Mouse (Mus musculus): Measurements from ENCODE around the gene Cnot11. TPM values are rescaled to one million over a fixed set of nuclear protein-coding genes. Genes with fewer than 3 reads are reported as not detected.

Cnot11 gene
- polyA plus RNA-seq (2014; fragmentation: Nextera tagmentation; extraction: Ambion mirVana): 19.7 and 19.8 TPM in 2 replicates

DNA sequence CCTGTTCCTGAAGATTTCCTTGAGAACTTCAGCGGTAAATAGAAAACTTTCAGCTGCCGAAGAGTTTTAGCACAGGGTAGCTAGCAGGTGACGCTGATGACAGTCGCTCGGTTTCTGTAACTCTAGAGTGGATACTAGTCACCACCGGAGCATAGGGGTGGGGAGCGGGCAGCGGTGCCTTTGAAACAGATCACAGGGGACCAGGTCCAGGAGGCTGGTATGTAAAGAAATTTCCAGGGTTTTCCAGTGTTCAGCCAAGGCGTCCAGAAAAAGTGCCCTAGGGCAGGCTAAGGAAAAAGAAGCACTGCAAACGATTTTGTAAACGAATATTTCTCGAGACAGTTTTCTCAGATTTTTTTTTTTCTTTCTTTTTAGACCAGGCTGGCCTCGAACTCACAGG lies at the start of gene Cnot11:
Gene Cnot11, plus strand, starts transcription at position 162 of the 400 bp plus-strand sequence.
- ATAC-seq (no peak), DNase-seq (ENCODE audit: low spot score) (no peak)
- peaks cover 11% of the 10 kb centered on the region for H3K4me1 ChIP-seq (ENCODE audit: control insufficient read depth, insufficient read depth, low read length)
- H3K27me3 ChIP-seq (replicated peaks; ENCODE audit: control insufficient read depth, insufficient read depth, low read length): no peaks in the 10 kb centered on the region
- H3K36me3 ChIP-seq (ENCODE audit: control insufficient read depth, insufficient read depth, low read length): peaks cover 17% of the 10 kb centered on the region
- WGBS: 31% methylated on average over 13 of the region's 13 CpGs
- H3K27ac ChIP-seq (ENCODE audit: low read depth, low read length): peak within 1 kb of the TSS; percentile 91
- H3K9me3 ChIP-seq (replicated peaks; ENCODE audit: control insufficient read depth, low read length): no peaks in the 10 kb centered on the region
- H3K4me3 ChIP-seq (ENCODE audit: low read depth, low read length): peak within 1 kb of the TSS; percentile 93
- peak within 1 kb of the TSS; percentile 85 for H3K4me2 ChIP-seq (ENCODE audit: low read length)
- H3K9ac ChIP-seq (ENCODE audit: low read length): peak within 1 kb of the TSS; percentile 89

DNA sequence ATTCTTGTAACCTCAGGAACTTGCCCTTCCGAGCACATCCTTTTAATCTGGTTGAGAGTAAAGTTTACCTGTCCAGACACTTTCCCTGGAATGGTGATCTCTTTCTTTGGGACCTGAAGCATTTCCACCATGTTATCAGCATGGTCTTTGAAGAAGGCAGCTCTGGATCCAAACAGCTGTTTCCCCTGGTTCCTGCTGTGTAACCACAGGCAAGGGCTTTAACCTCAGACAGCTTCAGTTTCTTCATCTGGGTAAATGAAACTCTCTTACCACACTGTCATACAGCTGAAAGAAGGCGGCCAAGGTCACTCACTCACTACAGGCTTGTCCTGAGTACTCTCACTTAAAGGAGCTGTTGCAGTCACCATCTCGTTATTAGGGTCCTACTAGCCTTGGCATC lies 47.4 kb upstream of the Cnot11 start:
- H3K27ac ChIP-seq (ENCODE audit: low read depth, low read length): no peak overlapping the region
- DNase-seq (ENCODE audit: low spot score): no peak
- no peaks in the 10 kb centered on the region for H3K36me3 ChIP-seq (ENCODE audit: control insufficient read depth, insufficient read depth, low read length)
- no peaks in the 10 kb centered on the region for H3K9me3 ChIP-seq (replicated peaks; ENCODE audit: control insufficient read depth, low read length)
- H3K27me3 ChIP-seq (replicated peaks; ENCODE audit: control insufficient read depth, insufficient read depth, low read length): no peaks in the 10 kb centered on the region
- H3K4me2 ChIP-seq (ENCODE audit: low read length): no peak overlapping the region
- no peak overlapping the region for H3K4me3 ChIP-seq (ENCODE audit: low read depth, low read length)
- H3K9ac ChIP-seq (ENCODE audit: low read length): no peak overlapping the region
- no peak for ATAC-seq
- no peaks in the 10 kb centered on the region for H3K4me1 ChIP-seq (ENCODE audit: control insufficient read depth, insufficient read depth, low read length)
- WGBS: 68% methylated on average over 3 of the region's 3 CpGs

DNA sequence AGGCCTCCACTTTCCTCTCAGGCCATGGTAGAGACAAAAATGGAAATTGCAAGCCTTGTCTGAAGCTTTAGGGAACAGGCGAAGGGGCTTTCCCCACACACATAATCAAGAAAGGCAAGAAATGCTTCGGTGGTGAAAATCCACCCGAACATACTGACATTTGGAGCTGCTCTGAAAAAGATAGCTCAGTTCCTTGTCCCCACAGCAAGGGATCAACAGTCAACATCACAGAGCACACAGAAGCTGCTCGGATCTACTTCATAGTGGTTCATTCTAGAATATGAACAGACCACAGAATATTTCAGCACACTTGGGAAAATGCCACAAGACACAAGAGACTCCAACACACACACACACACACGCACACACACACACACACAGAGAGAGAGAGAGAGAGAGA lies 41.6 kb upstream of the Cnot11 start:
- Histone ChIP-seq H3K4me2 (ENCODE audit: low read length) (no peak overlapping the region), H3K9me3 (replicated peaks; ENCODE audit: control insufficient read depth, low read length) (no peaks in the 10 kb centered on the region; the same call in 1 of the 2 replicates), H3K4me3 (ENCODE audit: low read depth, low read length) (no peak overlapping the region), H3K27ac (ENCODE audit: low read depth, low read length) (no peak overlapping the region), H3K27me3 (replicated peaks; ENCODE audit: control insufficient read depth, insufficient read depth, low read length) (no peaks in the 10 kb centered on the region), H3K9ac (ENCODE audit: low read length) (no peak overlapping the region), H3K36me3 (ENCODE audit: control insufficient read depth, insufficient read depth, low read length) (no peaks in the 10 kb centered on the region), H3K4me1 (ENCODE audit: control insufficient read depth, insufficient read depth, low read length) (no peaks in the 10 kb centered on the region)
- WGBS: 95% methylated on average over 5 of the region's 5 CpGs
- DNase-seq (ENCODE audit: low spot score) (no peak), ATAC-seq (no peak)

DNA sequence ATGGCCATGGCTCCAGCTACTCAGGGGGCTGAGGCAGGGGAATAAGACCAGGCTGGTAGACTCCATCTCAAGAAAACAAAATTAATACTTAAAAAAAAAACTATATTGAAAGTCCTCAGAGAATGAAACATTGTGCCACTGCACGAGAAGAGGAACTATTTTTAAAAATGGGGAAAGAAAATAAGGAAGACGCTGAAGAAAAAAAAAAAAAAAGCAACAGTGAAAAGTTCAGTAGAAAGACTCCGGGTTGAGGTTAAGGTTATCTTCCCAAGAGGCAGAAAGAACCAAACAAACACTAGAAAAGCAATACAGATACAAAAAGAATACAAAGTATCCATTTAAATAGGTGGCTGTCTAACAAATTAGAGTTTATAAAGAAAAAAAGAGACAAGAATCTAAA lies 41.1 kb upstream of the Cnot11 start:
- Histone ChIP-seq H3K36me3 (ENCODE audit: control insufficient read depth, insufficient read depth, low read length) (no peaks in the 10 kb centered on the region), H3K4me3 (ENCODE audit: low read depth, low read length) (no peak overlapping the region), H3K27me3 (replicated peaks; ENCODE audit: control insufficient read depth, insufficient read depth, low read length) (no peaks in the 10 kb centered on the region), H3K4me2 (ENCODE audit: low read length) (no peak overlapping the region), H3K4me1 (ENCODE audit: control insufficient read depth, insufficient read depth, low read length) (no peaks in the 10 kb centered on the region), H3K9ac (ENCODE audit: low read length) (no peak overlapping the region), H3K9me3 (replicated peaks; ENCODE audit: control insufficient read depth, low read length) (no peaks in the 10 kb centered on the region; the same call in 1 of the 2 replicates), H3K27ac (ENCODE audit: low read depth, low read length) (no peak overlapping the region)
- WGBS: 81% methylated on average over 3 of the region's 3 CpGs
- DNase-seq (ENCODE audit: low spot score) (no peak), ATAC-seq (no peak)

DNA sequence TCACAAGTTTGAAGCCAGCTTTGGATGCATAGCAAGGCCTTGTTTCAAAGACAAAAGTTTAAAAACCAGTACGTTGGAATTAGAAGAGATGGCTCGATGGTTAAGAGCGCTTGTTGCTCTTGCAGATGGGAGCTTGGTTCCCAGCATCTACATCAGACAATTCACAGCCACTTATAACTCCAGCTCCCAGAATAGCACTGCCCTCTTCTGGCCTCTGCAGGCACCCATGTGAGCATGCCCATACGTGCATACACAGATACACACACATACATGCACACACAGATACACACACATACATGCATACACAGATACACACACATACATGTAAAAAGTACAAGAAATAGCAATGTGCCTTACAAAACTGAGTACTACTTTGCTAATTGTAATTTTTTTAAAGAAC lies 37.8 kb upstream of the Cnot11 start:
- H3K36me3 ChIP-seq (ENCODE audit: control insufficient read depth, insufficient read depth, low read length): no peaks in the 10 kb centered on the region
- ATAC-seq: no peak
- no peaks in the 10 kb centered on the region for H3K27me3 ChIP-seq (replicated peaks; ENCODE audit: control insufficient read depth, insufficient read depth, low read length)
- no peak overlapping the region for H3K27ac ChIP-seq (ENCODE audit: low read depth, low read length)
- 92% methylated on average over 4 of the region's 4 CpGs for WGBS
- no peak overlapping the region for H3K4me2 ChIP-seq (ENCODE audit: low read length)
- no peak overlapping the region for H3K4me3 ChIP-seq (ENCODE audit: low read depth, low read length)
- DNase-seq (ENCODE audit: low spot score): no peak
- no peaks in the 10 kb centered on the region; the same call in 1 of the 2 replicates for H3K9me3 ChIP-seq (replicated peaks; ENCODE audit: control insufficient read depth, low read length)
- no peak overlapping the region for H3K9ac ChIP-seq (ENCODE audit: low read length)
- no peaks in the 10 kb centered on the region for H3K4me1 ChIP-seq (ENCODE audit: control insufficient read depth, insufficient read depth, low read length)

DNA sequence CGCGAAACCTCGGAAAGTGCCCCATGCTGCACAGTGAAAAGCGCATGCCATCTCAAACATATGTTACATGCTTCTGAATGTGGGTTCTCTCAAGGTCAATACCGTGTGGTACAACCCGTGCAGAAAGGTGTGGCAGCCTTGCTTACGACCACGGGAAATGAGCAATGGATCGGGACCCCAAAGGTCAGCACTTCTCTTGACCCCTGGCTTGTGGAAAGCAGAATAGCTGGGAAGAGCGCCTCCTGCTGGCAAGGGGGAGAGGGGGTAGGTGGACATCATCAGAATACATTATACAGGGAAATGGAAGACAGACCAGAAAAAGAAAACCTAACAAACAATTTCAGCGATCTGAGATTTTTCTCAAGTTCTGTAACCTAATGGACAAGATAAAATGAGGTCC lies 37.0 kb upstream of the Cnot11 start:
- DNase-seq (ENCODE audit: low spot score) (no peak), ATAC-seq (no peak)
- Histone ChIP-seq H3K4me3 (ENCODE audit: low read depth, low read length) (no peak overlapping the region), H3K27ac (ENCODE audit: low read depth, low read length) (no peak overlapping the region), H3K4me1 (ENCODE audit: control insufficient read depth, insufficient read depth, low read length) (no peaks in the 10 kb centered on the region), H3K4me2 (ENCODE audit: low read length) (no peak overlapping the region), H3K36me3 (ENCODE audit: control insufficient read depth, insufficient read depth, low read length) (no peaks in the 10 kb centered on the region), H3K9ac (ENCODE audit: low read length) (no peak overlapping the region), H3K27me3 (replicated peaks; ENCODE audit: control insufficient read depth, insufficient read depth, low read length) (no peaks in the 10 kb centered on the region), H3K9me3 (replicated peaks; ENCODE audit: control insufficient read depth, low read length) (no peaks in the 10 kb centered on the region; the same call in 1 of the 2 replicates)
- WGBS: 88% methylated on average over 11 of the region's 11 CpGs

DNA sequence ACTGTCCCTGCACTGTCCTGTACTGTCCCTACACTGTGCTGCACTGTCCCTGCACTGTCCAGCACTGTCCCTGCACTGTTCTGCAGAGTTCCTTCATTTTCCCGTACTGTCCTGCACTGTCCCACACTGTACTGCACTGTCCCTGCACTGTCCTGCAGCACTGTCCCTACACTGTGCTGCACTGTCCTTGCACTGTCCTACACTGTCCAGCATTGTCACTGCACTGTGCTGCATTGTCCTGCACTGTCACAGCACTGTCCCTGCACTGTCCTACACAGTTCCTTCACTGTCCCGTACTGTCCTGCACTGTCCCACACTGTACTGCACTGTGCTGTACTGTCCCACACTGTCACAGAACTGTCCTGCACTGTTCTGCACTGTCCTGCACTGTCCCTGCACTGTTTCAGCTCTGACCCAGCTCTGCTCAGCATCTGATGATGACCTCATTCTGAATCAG lies 35.3 kb upstream of the Cnot11 start:
- Histone ChIP-seq H3K4me2 (ENCODE audit: low read length) (no peak overlapping the region), H3K27me3 (replicated peaks; ENCODE audit: control insufficient read depth, insufficient read depth, low read length) (no peaks in the 10 kb centered on the region), H3K9ac (ENCODE audit: low read length) (no peak overlapping the region), H3K27ac (ENCODE audit: low read depth, low read length) (no peak overlapping the region), H3K4me3 (ENCODE audit: low read depth, low read length) (no peak overlapping the region), H3K36me3 (ENCODE audit: control insufficient read depth, insufficient read depth, low read length) (no peaks in the 10 kb centered on the region), H3K9me3 (replicated peaks; ENCODE audit: control insufficient read depth, low read length) (no peaks in the 10 kb centered on the region; the same call in 1 of the 2 replicates), H3K4me1 (ENCODE audit: control insufficient read depth, insufficient read depth, low read length) (no peaks in the 10 kb centered on the region)
- 80% methylated on average over 2 of the region's 2 CpGs for WGBS
- ATAC-seq: no peak
- DNase-seq (ENCODE audit: low spot score): no peak

DNA sequence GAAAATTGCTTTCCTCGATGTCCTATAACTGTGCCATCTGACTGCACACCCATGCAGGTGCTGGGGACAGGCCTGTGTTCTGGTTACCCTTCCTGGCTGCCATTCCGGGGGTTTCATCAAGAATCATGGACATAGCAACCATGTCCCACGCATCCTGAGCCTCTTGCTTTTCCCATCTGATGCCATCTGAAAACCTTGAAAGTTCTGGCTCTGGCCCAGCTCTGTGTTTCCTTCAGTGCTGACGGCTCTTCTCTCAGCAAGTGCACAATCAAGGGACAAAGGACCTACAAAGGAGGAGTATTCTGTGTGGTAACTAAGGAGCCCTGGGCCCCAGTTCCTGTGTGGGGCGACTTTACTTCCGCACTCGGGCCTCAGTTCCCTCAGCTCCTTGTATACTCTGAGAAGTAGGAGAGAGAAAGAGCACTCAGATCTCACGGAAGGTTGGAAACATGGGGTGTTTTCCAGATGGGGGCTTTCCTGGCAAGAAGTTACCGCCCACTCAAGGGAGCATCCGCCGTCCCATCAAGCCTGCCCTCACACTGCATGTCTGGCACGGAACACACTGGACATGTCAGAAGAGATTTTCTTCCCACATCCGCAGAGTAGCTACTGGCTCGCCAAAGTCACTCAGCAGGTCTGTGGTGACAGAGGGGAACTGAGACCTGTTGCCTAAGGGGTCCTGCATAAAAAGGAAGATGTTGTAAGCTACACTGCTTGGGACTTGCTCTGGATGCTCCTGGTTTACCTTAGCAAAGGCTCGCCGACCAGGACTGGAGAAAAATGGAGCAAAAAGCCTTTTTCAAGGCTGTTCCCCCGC lies 31.8 kb upstream of the Cnot11 start:
- ATAC-seq (no peak), DNase-seq (ENCODE audit: low spot score) (no peak)
- WGBS: 78% methylated on average over 17 of the region's 17 CpGs
- Histone ChIP-seq H3K4me3 (ENCODE audit: low read depth, low read length) (no peak overlapping the region), H3K36me3 (ENCODE audit: control insufficient read depth, insufficient read depth, low read length) (no peaks in the 10 kb centered on the region), H3K27ac (ENCODE audit: low read depth, low read length) (no peak overlapping the region), H3K4me2 (ENCODE audit: low read length) (no peak overlapping the region), H3K27me3 (replicated peaks; ENCODE audit: control insufficient read depth, insufficient read depth, low read length) (no peaks in the 10 kb centered on the region), H3K4me1 (ENCODE audit: control insufficient read depth, insufficient read depth, low read length) (no peaks in the 10 kb centered on the region), H3K9ac (ENCODE audit: low read length) (no peak overlapping the region), H3K9me3 (replicated peaks; ENCODE audit: control insufficient read depth, low read length) (no peaks in the 10 kb centered on the region)

DNA sequence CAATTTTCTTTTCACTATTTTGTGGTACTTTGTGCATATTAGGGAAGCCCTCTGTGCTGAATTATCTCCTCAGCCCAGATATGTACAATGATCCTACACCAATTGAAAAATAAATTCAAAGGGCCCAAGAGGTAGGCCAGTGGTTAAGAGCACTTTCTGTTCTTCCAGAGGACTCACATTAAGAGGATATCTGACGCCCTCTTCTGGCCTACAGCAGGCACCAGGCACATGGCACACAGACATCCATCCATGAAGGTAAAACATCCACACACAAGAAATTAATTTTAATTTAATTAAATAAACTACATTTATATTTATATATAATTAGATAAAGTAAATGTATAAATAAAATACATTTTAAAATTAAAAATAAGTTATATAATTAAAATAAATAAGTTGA lies 30.5 kb upstream of the Cnot11 start:
- no peak overlapping the region for H3K9ac ChIP-seq (ENCODE audit: low read length)
- 9% methylated on average over 1 of the region's 1 CpGs for WGBS
- no peak overlapping the region for H3K4me3 ChIP-seq (ENCODE audit: low read depth, low read length)
- H3K4me2 ChIP-seq (ENCODE audit: low read length): no peak overlapping the region
- no peaks in the 10 kb centered on the region for H3K36me3 ChIP-seq (ENCODE audit: control insufficient read depth, insufficient read depth, low read length)
- no peaks in the 10 kb centered on the region for H3K4me1 ChIP-seq (ENCODE audit: control insufficient read depth, insufficient read depth, low read length)
- ATAC-seq (no peak), DNase-seq (ENCODE audit: low spot score) (peak; percentile 36)
- H3K27ac ChIP-seq (ENCODE audit: low read depth, low read length): no peak overlapping the region
- no peaks in the 10 kb centered on the region for H3K9me3 ChIP-seq (replicated peaks; ENCODE audit: control insufficient read depth, low read length)
- H3K27me3 ChIP-seq (replicated peaks; ENCODE audit: control insufficient read depth, insufficient read depth, low read length): no peaks in the 10 kb centered on the region

All from forebrain, embryonic 14.5 days (tissue).